Mouse (Mus musculus) neural tube, embryonic 11.5 days (tissue): ENCODE results near the gene Tmem59. TPM values are rescaled to one million over a fixed set of nuclear protein-coding genes. Genes with fewer than 3 reads are reported as not detected.

ENCODE experiments used
- ATAC-seq: fragments of 200-750 bp; cut with Nextera tagmentation; 2 replicates; pipeline ENCODE4 v1.8.0; 2017; ENCODE audit warnings: moderate number of reproducible peaks, mild to moderate bottlenecking, moderate TSS enrichment, moderate library complexity; ENCODE audit not compliant: insufficient read depth, low FRiP score, low TSS enrichment
- DNase-seq: peaks from one replicate; pipeline ENCODE4 v3.0.0-alpha.2; 2015; ENCODE audit warnings: low spot score
- H3K27ac ChIP-seq: fragments of 300-500 bp; sonication (generic); 2 replicates; pipeline ENCODE4 v1.5.1; 2014; ENCODE audit warnings: low read depth, mild to moderate bottlenecking, low read length
- H3K27me3 ChIP-seq: fragments of 300-500 bp; sonication (generic); 2 replicates; pipeline ENCODE4 v1.6.1; 2014; ENCODE audit warnings: mild to moderate bottlenecking, low read length, mixed read lengths; ENCODE audit not compliant: control insufficient read depth, insufficient read depth
- H3K36me3 ChIP-seq: fragments of 300-500 bp; sonication (generic); 2 replicates; pipeline ENCODE4 v1.6.1; 2014; ENCODE audit warnings: mild to moderate bottlenecking, low read length, moderate library complexity, mixed read lengths; ENCODE audit not compliant: control insufficient read depth, insufficient read depth
- H3K4me1 ChIP-seq: fragments of 300-500 bp; sonication (generic); 2 replicates; pipeline ENCODE4 v1.6.1; 2014; ENCODE audit warnings: low read length, mixed read lengths; ENCODE audit not compliant: control insufficient read depth, insufficient read depth
- H3K4me2 ChIP-seq: fragments of 300-500 bp; sonication (generic); 2 replicates; pipeline ENCODE4 v1.6.1; 2014; ENCODE audit warnings: low read depth, mild to moderate bottlenecking, moderate library complexity
- H3K4me3 ChIP-seq: fragments of 300-500 bp; sonication (generic); 2 replicates; pipeline ENCODE4 v1.5.1; 2014; ENCODE audit warnings: low read depth, low read length
- H3K9ac ChIP-seq: fragments of 300-500 bp; sonication (generic); 2 replicates; pipeline ENCODE4 v1.6.1; 2014; ENCODE audit warnings: mild to moderate bottlenecking, low read length
- H3K9me3 ChIP-seq: fragments of 300-500 bp; sonication (generic); 2 replicates; pipeline ENCODE4 v1.6.1; 2016; ENCODE audit warnings: low read length; ENCODE audit not compliant: control insufficient read depth
- WGBS: fragments of 180-500 bp; shearing (Covaris S2); extraction: QIAGEN DNeasy Blood & Tissue Kit; methylation state at CpG from one replicate; pipeline ENCODE4 v1.1.7; 2014; 5-methylcytosine and 5-hydroxymethylcytosine counted together
- polyA plus RNA-seq: library from polyadenylated mRNA; unstranded; fragments of >200 nt; fragmentation: Nextera tagmentation; extraction: Ambion mirVana; gene quantifications from 2 replicates; pipeline ENCODE4 v1.2.1, GENCODE M21; 2014

Gene Tmem59
- polyA plus RNA-seq, 1 experiment from 2014 or later, result 334 TPM

DNA sequence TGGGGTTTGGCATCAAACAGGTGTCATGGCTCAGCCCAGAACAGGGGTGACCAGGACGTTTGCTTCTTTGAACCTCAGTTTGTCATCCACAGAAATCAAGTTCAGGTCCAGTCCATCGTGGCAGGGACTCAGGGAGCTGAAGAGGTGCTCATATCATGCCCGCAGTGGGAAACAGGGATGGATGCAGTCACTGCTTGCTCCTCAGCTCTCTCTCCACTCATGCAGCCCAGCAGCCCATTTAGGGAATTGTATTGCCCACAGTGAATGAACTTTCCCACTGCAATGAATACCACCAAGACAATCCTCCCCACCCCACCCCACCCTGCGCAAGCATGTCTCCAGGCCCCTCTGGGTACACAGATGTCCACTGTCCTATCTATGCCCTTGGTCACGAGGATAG, 33.7 kb downstream of the Tmem59 start:
- Histone ChIP-seq H3K4me1 (no peaks in the 10 kb centered on the region), H3K4me3 (no peak overlapping the region), H3K9me3 (no peaks in the 10 kb centered on the region), H3K27me3 (no peaks in the 10 kb centered on the region), H3K9ac (no peak overlapping the region; the same call in 1 of the 2 replicates), H3K4me2 (no peak overlapping the region), H3K36me3 (no peaks in the 10 kb centered on the region; the same call in 1 of the 2 replicates), H3K27ac (no peak overlapping the region)
- WGBS, result 82% methylated on average over 5 of the region's 5 CpGs
- DNase-seq, result no peak
- ATAC-seq, result no peak

- H3K4me3 ChIP-seq, result no peak overlapping the region
- 72% methylated on average over 12 of the region's 12 CpGs for WGBS
- ATAC-seq (no peak), DNase-seq (no peak)
- no peaks in the 10 kb centered on the region for H3K4me1 ChIP-seq
- no peak overlapping the region for H3K9ac ChIP-seq
- no peaks in the 10 kb centered on the region for H3K27me3 ChIP-seq
- no peak overlapping the region for H3K4me2 ChIP-seq
- no peaks in the 10 kb centered on the region; the same call in 1 of the 2 replicates for H3K36me3 ChIP-seq
- H3K27ac ChIP-seq, result no peak overlapping the region
- H3K9me3 ChIP-seq, result no peaks in the 10 kb centered on the region
Observed at GRCm38 (mm10) chr4:107213279-107214011, 35.2 kb downstream of the Tmem59 start.

DNA sequence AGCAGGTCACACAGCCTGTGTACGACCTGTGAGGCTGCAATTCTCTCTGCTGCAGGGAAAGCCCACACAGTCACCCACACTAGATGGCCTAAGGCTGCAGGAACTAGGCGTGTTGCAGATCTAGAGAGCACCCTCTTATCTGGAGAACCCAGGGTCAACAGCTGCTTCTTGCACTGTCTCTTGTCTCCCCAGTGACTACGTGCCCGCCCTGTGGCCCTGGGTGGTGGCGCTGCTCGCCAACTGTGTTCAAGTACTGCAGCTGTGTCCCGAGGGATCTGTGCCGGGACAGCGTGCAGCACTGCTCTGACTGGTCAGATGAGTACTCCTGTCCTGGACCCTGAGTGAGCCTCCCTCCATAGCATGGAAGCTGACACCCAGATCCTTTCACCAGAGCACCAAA, 39.4 kb downstream of the Tmem59 start:
- ATAC-seq (no peak), DNase-seq (no peak)
- WGBS, result 84% methylated on average over 9 of the region's 9 CpGs
- H3K4me3 ChIP-seq, result no peak overlapping the region
- H3K4me2 ChIP-seq, result no peak overlapping the region
- H3K9ac ChIP-seq, result no peak overlapping the region
- H3K27me3 ChIP-seq, result no peaks in the 10 kb centered on the region
- H3K9me3 ChIP-seq, result no peaks in the 10 kb centered on the region
- no peaks in the 10 kb centered on the region for H3K4me1 ChIP-seq
- no peaks in the 10 kb centered on the region; the same call in 1 of the 2 replicates for H3K36me3 ChIP-seq
- H3K27ac ChIP-seq, result no peak overlapping the region

DNA sequence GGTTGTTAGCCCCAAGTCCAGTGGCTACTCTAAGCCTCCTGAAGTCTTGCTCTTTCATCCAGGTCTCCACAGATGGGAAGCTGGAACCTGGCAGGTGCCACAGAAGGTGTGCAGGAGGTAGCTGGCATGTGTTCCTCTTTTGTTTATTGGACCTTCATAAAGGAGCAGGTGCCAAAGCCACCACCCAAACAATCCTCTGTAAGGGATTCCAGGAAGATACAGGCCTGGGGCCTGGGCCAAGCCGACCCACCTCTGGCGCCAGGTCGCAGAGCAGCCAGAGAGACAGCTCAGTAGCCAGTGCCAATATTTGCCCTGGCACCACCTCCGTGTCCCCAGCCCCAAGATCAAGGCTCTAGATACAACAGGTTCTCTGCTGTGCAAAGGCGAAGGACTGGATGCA, 43.3 kb downstream of the Tmem59 start:
- Histone ChIP-seq H3K9me3 (no peaks in the 10 kb centered on the region), H3K27me3 (no peaks in the 10 kb centered on the region), H3K36me3 (no peaks in the 10 kb centered on the region), H3K4me1 (no peaks in the 10 kb centered on the region), H3K4me2 (no peak overlapping the region), H3K27ac (no peak overlapping the region), H3K4me3 (no peak overlapping the region), H3K9ac (no peak overlapping the region)
- WGBS, result 97% methylated on average over 5 of the region's 5 CpGs
- no peak for DNase-seq
- ATAC-seq, result no peak

- no peak for DNase-seq
- H3K9ac ChIP-seq, result no peak overlapping the region
- no peaks in the 10 kb centered on the region for H3K27me3 ChIP-seq
- no peaks in the 10 kb centered on the region for H3K9me3 ChIP-seq
- no peak overlapping the region for H3K27ac ChIP-seq
- H3K4me1 ChIP-seq, result no peaks in the 10 kb centered on the region
- no peak overlapping the region for H3K4me2 ChIP-seq
- ATAC-seq, result no peak
- no peak overlapping the region for H3K4me3 ChIP-seq
- H3K36me3 ChIP-seq, result no peaks in the 10 kb centered on the region
- WGBS, result 85% methylated on average over 11 of the region's 11 CpGs
Observed at GRCm38 (mm10) chr4:107223225-107224204, 45.3 kb downstream of the Tmem59 start.

DNA sequence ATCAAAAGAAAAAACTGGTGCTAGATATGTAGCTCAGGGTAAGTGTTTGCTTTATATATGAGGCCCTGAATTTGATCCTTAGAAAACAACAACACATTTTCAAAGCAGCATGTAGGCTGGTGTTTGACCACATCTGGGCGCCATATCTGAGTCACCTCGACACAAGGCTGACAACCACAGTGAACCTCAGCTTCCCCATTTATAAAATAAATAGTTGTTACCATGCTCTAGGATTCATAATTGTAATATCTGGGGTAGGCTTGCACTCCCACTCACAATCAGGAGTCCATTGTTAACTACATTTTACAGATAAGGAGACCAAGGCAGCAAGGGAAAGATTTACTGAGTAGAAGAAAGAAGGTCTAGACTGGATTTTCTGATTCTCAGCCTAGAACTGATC, 48.1 kb downstream of the Tmem59 start:
- Histone ChIP-seq H3K4me1 (no peaks in the 10 kb centered on the region), H3K4me3 (no peak overlapping the region), H3K4me2 (no peak overlapping the region), H3K9ac (no peak overlapping the region), H3K27me3 (no peaks in the 10 kb centered on the region), H3K27ac (no peak overlapping the region), H3K36me3 (no peaks in the 10 kb centered on the region), H3K9me3 (no peaks in the 10 kb centered on the region)
- no peak for DNase-seq
- 90% methylated on average over 2 of the region's 2 CpGs for WGBS
- ATAC-seq, result no peak

DNA sequence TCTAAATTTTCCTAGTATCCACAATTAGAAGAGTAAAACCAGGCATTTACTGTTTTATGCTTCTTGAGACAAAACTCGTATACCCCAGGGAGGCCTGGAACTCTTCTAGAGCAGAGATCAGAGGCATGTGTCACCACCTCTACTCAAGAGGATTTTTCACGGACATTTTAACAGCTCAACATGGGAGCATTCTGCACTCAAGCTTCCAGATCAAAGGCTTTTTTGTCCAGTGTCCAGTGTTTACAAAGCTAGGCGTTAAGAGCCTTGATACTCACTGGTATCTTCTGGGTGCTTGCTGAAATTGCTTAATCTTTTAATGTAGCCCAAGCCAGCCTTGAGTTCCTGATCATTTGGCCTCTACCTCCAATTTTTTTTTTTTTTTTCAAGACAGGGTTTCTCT, 54.0 kb downstream of the Tmem59 start:
- ATAC-seq (no peak), DNase-seq (no peak)
- Histone ChIP-seq H3K4me1 (no peaks in the 10 kb centered on the region), H3K9me3 (no peaks in the 10 kb centered on the region), H3K4me2 (no peak overlapping the region), H3K27me3 (no peaks in the 10 kb centered on the region), H3K27ac (no peak overlapping the region), H3K36me3 (peaks cover 8% of the 10 kb centered on the region; the same call in 1 of the 2 replicates), H3K9ac (no peak overlapping the region), H3K4me3 (no peak overlapping the region)
- 61% methylated on average over 3 of the region's 3 CpGs for WGBS

GRCm38 (mm10) chr4:107238253-107238652, 60.1 kb downstream of the Tmem59 start:
- H3K36me3 ChIP-seq, result peaks cover 11% of the 10 kb centered on the region; the same call in 1 of the 2 replicates

More at GRCm38 (mm10) chr4:107238253-107238652, 60.1 kb downstream of the Tmem59 start:
- Histone ChIP-seq H3K4me1 (no peaks in the 10 kb centered on the region), H3K9me3 (no peaks in the 10 kb centered on the region), H3K27me3 (no peaks in the 10 kb centered on the region), H3K4me3 (no peak overlapping the region), H3K4me2 (no peak overlapping the region), H3K27ac (no peak overlapping the region), H3K9ac (no peak overlapping the region)
- ATAC-seq (no peak), DNase-seq (no peak)
- 91% methylated on average over 2 of the region's 2 CpGs for WGBS
